Mouse (Mus musculus): Measurements from ENCODE around the gene Epor.

GRCm38 (mm10) chr9:21963417-21963816 lies at the start of gene Epor:
- TF ChIP-seq CTCF (IDR thresholded peaks at IDR 0.05; ENCODE audit: borderline replicate concordance, extremely low read depth, insufficient read depth, insufficient read length) (no peak), POLR2A (IDR thresholded peaks at IDR 0.05; ENCODE audit: borderline replicate concordance, extremely low read depth, insufficient read depth, insufficient read length, poor library complexity, severe bottlenecking) (no peak)

Measured in brain, embryonic 14.5 days (tissue).